Mouse (Mus musculus) stomach, postnatal 0 days (tissue): ENCODE measurements around the gene Clasp1.

Source experiments
- CTCF ChIP-seq: IDR thresholded peaks from 2 replicates; pipeline ENCODE4 v1.5.1; 2016; ENCODE audit warnings: antibody characterized with exemption, low read depth, mild to moderate bottlenecking, moderate library complexity
- EP300 ChIP-seq: optimal IDR thresholded peaks from 2 replicates; pipeline ENCODE3; 2016; ENCODE audit warnings: antibody characterized with exemption

- TF ChIP-seq CTCF = no peak
- TF ChIP-seq EP300 = no peak
Observed at GRCm38 (mm10) chr1:118359071-118359761, 29.6 kb upstream of the Clasp1 start.
